ENCODE assay signal across 12 mouse cellular contexts in the genomic region with DNA sequence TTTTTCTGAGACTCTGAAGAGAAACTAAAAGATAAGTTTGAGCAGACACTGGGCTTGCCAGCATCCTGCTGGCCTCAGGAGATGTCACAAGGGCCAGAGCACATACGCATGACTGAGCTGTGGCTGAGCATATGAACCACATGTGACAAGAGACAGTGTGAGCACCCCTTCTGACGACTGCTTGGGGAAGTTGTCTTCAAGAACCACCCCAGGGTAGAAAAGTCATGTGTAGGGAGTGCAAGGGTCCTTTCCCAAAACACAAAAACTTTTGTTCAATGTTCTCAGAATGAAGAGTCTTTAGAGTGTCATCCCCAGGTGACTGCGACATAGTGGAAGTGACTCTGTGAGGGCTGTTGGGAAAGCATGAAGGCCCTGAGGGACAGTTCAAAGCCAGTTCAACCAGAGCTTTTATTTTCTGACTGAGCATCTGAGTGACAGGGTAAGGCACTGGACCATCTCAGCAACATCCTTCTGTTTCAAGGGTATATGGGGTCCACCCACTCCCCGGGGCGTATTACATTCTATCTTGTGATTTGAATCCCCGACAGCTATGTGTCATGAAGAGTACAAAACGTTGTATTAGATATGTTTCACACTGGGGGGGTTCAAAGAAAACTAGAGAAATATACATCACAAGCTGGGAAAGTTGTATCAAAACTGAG. TPM values are rescaled to one million over a fixed set of nuclear protein-coding genes. Genes with fewer than 3 reads are reported as not detected.
DNase-seq lines count a peak whose midpoint lies in the region; ATAC-seq and TF ChIP-seq lines count a peak whose summit lies in the region.
"Had no signal": no experiment of that assay in that cellular context is flagged by ENCODE, and none has a peak within 500 bp of the region (broad histone marks: within the 10 kb centered on the region; RNA-seq: fewer than 3 reads in every experiment).

No protein-coding gene starts in this region.

- no peak overlapping the region for H3K9ac ChIP-seq in lung, postnatal 0 days (replicated peaks; ENCODE audit: low read depth)

- peak; percentile 48 for DNase-seq in lung, postnatal 0 days (ENCODE audit: low spot score)
- DNase-seq in lung, adult 2 months: no peak
- DNase-seq in spleen, postnatal 36 days (ENCODE audit: low spot score in 2 of 2): peak; percentile 85 to 86
- DNase-seq in left cerebral cortex, postnatal 4 days: no peak
- DNase-seq in kidney, postnatal 10 days: no peak
- DNase-seq: embryo, embryonic 11 days; kidney, adult 2 months; right cerebral cortex, adult 18-20 months had no signal

- no peak overlapping the region for H3K4me2 ChIP-seq in lung, postnatal 0 days (replicated peaks; ENCODE audit: low read depth, low read length)

- no peaks in the 10 kb centered on the region for H3K9me3 ChIP-seq in lung, postnatal 0 days (ENCODE audit: low read length)
- H3K9me3 ChIP-seq in megakaryocyte, embryonic 14.5 days: no peaks in the 10 kb centered on the region
- H3K9me3 ChIP-seq: hindbrain, embryonic 10.5 days had no signal

- H3K4me1 ChIP-seq in lung, postnatal 0 days (ENCODE audit: insufficient read depth, low read depth, low read length): no peaks in the 10 kb centered on the region
- no peaks in the 10 kb centered on the region for H3K4me1 ChIP-seq in lung, adult 2 months (ENCODE audit: control insufficient read depth, insufficient read depth, low read length)
- H3K4me1 ChIP-seq in bone marrow, adult 2 months (ENCODE audit: control insufficient read depth, insufficient read depth, low read length): peaks cover 11% of the 10 kb centered on the region
- peaks cover 65% of the 10 kb centered on the region for H3K4me1 ChIP-seq in megakaryocyte, embryonic 14.5 days

- 87% methylated on average over 7 of the region's 7 CpGs for WGBS in lung, postnatal 0 days
- WGBS in lung, adult 2 months: 80% methylated on average over 7 of the region's 7 CpGs
- WGBS in bone marrow, adult 2 months: 47% methylated on average over 7 of the region's 7 CpGs

- no peak for TF ChIP-seq CTCF in lung, postnatal 0 days (IDR thresholded peaks at IDR 0.05)
- no peak for TF ChIP-seq CTCF in lung, adult 2 months (IDR thresholded peaks at IDR 0.05; ENCODE audit: insufficient read depth, low read length)
- TF ChIP-seq CTCF in bone marrow, adult 2 months (IDR thresholded peaks at IDR 0.05; ENCODE audit: control insufficient read depth, insufficient read depth, low read length): no peak

- no peak for TF ChIP-seq POLR2A in lung, adult 2 months (IDR thresholded peaks at IDR 0.05; ENCODE audit: borderline replicate concordance, extremely low read depth, low read depth, low read length)
- TF ChIP-seq POLR2A in bone marrow, adult 2 months (IDR thresholded peaks at IDR 0.05; ENCODE audit: borderline replicate concordance, control insufficient read depth, low read depth, low read length): no peak

- intact Hi-C loops in left cerebral cortex, postnatal 4 days (cut with DNase I): no loop called here

- H3K27me3 ChIP-seq in lung, postnatal 0 days (replicated peaks; ENCODE audit: insufficient read depth, low read length): no peaks in the 10 kb centered on the region
- no peaks in the 10 kb centered on the region for H3K27me3 ChIP-seq in megakaryocyte, embryonic 14.5 days (replicated peaks)

- no peak overlapping the region for H3K27ac ChIP-seq in lung, postnatal 0 days (ENCODE audit: low read length)
- H3K27ac ChIP-seq in bone marrow, adult 2 months (ENCODE audit: control insufficient read depth, insufficient read depth, low read depth, low read length, poor library complexity): peak overlapping the region; percentile 73; the same call in 1 of the 2 replicates
- H3K27ac ChIP-seq: hindbrain, embryonic 10.5 days had no signal

- H3K36me3 ChIP-seq in lung, postnatal 0 days (ENCODE audit: insufficient read depth, low read length): no peaks in the 10 kb centered on the region
- H3K36me3 ChIP-seq in megakaryocyte, embryonic 14.5 days (replicated peaks; ENCODE audit: low read length): no peaks in the 10 kb centered on the region
- H3K36me3 ChIP-seq: hindbrain, embryonic 10.5 days had no signal

- ATAC-seq in lung, postnatal 0 days: peak; percentile 62

- H3K4me3 ChIP-seq in lung, postnatal 0 days (ENCODE audit: low read depth, low read length): no peak overlapping the region
- no peak overlapping the region for H3K4me3 ChIP-seq in lung, adult 2 months (replicated peaks; ENCODE audit: extremely low read depth, low read depth, low read length)
- H3K4me3 ChIP-seq in bone marrow, adult 2 months (replicated peaks; ENCODE audit: control insufficient read depth, low read depth, low read length): no peak overlapping the region
- peak overlapping the region; percentile 60 for H3K4me3 ChIP-seq in megakaryocyte, embryonic 14.5 days (replicated peaks)
- H3K4me3 ChIP-seq: erythroblast, embryonic 14.5 days; hindbrain, embryonic 10.5 days had no signal

- TF ChIP-seq EP300 in lung, postnatal 0 days (IDR thresholded peaks at IDR 0.05): peak; percentile 60; the same call in 1 of the 2 replicates

RNA-seq across cellular contexts. Expression of gene Ric1, which starts 35.4 kb away (rescaled TPM):
- polyA plus RNA-seq in lung, postnatal 0 days (2015; fragmentation: Nextera tagmentation; extraction: Ambion mirVana): 17.7 and 18.6 TPM in 2 replicates
- 12.3 and 19.1 TPM in 2 replicates for polyA plus RNA-seq in lung, adult 2 months (2012; rRNA removed)
- 2.9 and 5.7 TPM in 2 replicates for polyA plus RNA-seq in bone marrow, adult 2 months (2011; ENCODE audit: insufficient read depth, insufficient read length, low replicate concordance, missing spikeins)
- 1.0 and 1.4 TPM in 2 replicates for polyA plus RNA-seq in megakaryocyte, embryonic 14.5 days (2012; ENCODE audit: insufficient read depth, low replicate concordance)
- 10 to 100 TPM; 40.8 to 43.6 TPM for total RNA-seq in left cerebral cortex, postnatal 4 days (2021)

Comparison
In these comparisons a context has a peak if more than half of its experiments do, and no peak if none do; other contexts are left out.
1. DNase-seq: peak in lung, postnatal 0 days (single experiment) and spleen, postnatal 36 days (2 of 2); none in lung, adult 2 months (single experiment), left cerebral cortex, postnatal 4 days (single experiment) and kidney, postnatal 10 days (single experiment).